In genomic region chr5:4344458-4344857, GRCm38 (mm10) we compare ENCODE assay signal across 28 mouse cellular contexts.
DNase-seq lines count a peak whose midpoint lies in the region; ATAC-seq and TF ChIP-seq lines count a peak whose summit lies in the region.
"Had no signal": no experiment of that assay in that cellular context is flagged by ENCODE, and none has a peak within 500 bp of the region (broad histone marks: within the 10 kb centered on the region; RNA-seq: fewer than 3 reads in every experiment).

No protein-coding gene starts in this region.

- 61% methylated on average over 2 of the region's 2 CpGs for WGBS in liver, postnatal 0 days (ENCODE audit: insufficient replicate concordance)
- WGBS in lung, postnatal 0 days, result 81% methylated on average over 2 of the region's 2 CpGs

- H3K4me3 ChIP-seq in liver, postnatal 0 days (ENCODE audit: low read depth, low read length), result no peak overlapping the region
- H3K4me3 ChIP-seq in lung, postnatal 0 days (ENCODE audit: low read depth, low read length), result no peak overlapping the region
- H3K4me3 ChIP-seq: embryonic facial prominence, embryonic 10.5 days; embryonic facial prominence, embryonic 13.5 days; erythroblast, embryonic 14.5 days; forebrain, embryonic 12.5 days; forebrain, embryonic 15.5 days; heart, adult 2 months; heart, embryonic 10.5 days; heart, embryonic 13.5 days; hindbrain, embryonic 12.5 days; hindbrain, embryonic 15.5 days had no signal

- H3K4me1 ChIP-seq in liver, postnatal 0 days (ENCODE audit: insufficient read depth), result no peaks in the 10 kb centered on the region
- no peaks in the 10 kb centered on the region for H3K4me1 ChIP-seq in lung, postnatal 0 days (ENCODE audit: insufficient read depth, low read depth, low read length)
- H3K4me1 ChIP-seq: embryonic facial prominence, embryonic 13.5 days; forebrain, embryonic 15.5 days; hindbrain, embryonic 15.5 days had no signal

- H3K27ac ChIP-seq in liver, postnatal 0 days (ENCODE audit: low read depth), result no peak overlapping the region
- H3K27ac ChIP-seq in lung, postnatal 0 days (ENCODE audit: low read length), result no peak overlapping the region
- H3K27ac ChIP-seq: embryonic facial prominence, embryonic 10.5 days; embryonic facial prominence, embryonic 13.5 days; forebrain, embryonic 12.5 days; forebrain, embryonic 15.5 days; heart, adult 2 months; heart, embryonic 10.5 days; heart, embryonic 13.5 days; hindbrain, embryonic 12.5 days; hindbrain, embryonic 15.5 days had no signal

- H3K9ac ChIP-seq in liver, postnatal 0 days (replicated peaks), result no peak overlapping the region
- no peak overlapping the region for H3K9ac ChIP-seq in lung, postnatal 0 days (replicated peaks; ENCODE audit: low read depth)
- H3K9ac ChIP-seq: embryonic facial prominence, embryonic 13.5 days; forebrain, embryonic 12.5 days; forebrain, embryonic 15.5 days; heart, embryonic 13.5 days; hindbrain, embryonic 12.5 days; hindbrain, embryonic 15.5 days had no signal

- H3K36me3 ChIP-seq in liver, postnatal 0 days (replicated peaks; ENCODE audit: insufficient read depth, low read length), result no peaks in the 10 kb centered on the region
- no peaks in the 10 kb centered on the region for H3K36me3 ChIP-seq in lung, postnatal 0 days (ENCODE audit: insufficient read depth, low read length)
- H3K36me3 ChIP-seq: embryonic facial prominence, embryonic 10.5 days; embryonic facial prominence, embryonic 13.5 days; forebrain, embryonic 12.5 days; forebrain, embryonic 15.5 days; heart, embryonic 10.5 days; heart, embryonic 13.5 days; hindbrain, embryonic 12.5 days; hindbrain, embryonic 15.5 days had no signal

- no peak overlapping the region for H3K4me2 ChIP-seq in liver, postnatal 0 days (ENCODE audit: low read depth, low read length)
- H3K4me2 ChIP-seq in lung, postnatal 0 days (replicated peaks; ENCODE audit: low read depth, low read length), result no peak overlapping the region
- H3K4me2 ChIP-seq: embryonic facial prominence, embryonic 13.5 days; forebrain, embryonic 12.5 days; forebrain, embryonic 15.5 days; heart, embryonic 13.5 days; hindbrain, embryonic 12.5 days; hindbrain, embryonic 15.5 days had no signal

- TF ChIP-seq CTCF in liver, postnatal 0 days (IDR thresholded peaks at IDR 0.05; ENCODE audit: low read depth), result no peak
- TF ChIP-seq CTCF in lung, postnatal 0 days (IDR thresholded peaks at IDR 0.05), result no peak

- no peaks in the 10 kb centered on the region for H3K27me3 ChIP-seq in liver, postnatal 0 days (ENCODE audit: insufficient read depth, low read length)
- no peaks in the 10 kb centered on the region for H3K27me3 ChIP-seq in lung, postnatal 0 days (replicated peaks; ENCODE audit: insufficient read depth, low read length)
- H3K27me3 ChIP-seq: embryonic facial prominence, embryonic 13.5 days; forebrain, embryonic 12.5 days; forebrain, embryonic 15.5 days; heart, embryonic 13.5 days; hindbrain, embryonic 12.5 days; hindbrain, embryonic 15.5 days had no signal

- H3K9me3 ChIP-seq in liver, postnatal 0 days (ENCODE audit: low read length), result no peaks in the 10 kb centered on the region
- no peaks in the 10 kb centered on the region for H3K9me3 ChIP-seq in lung, postnatal 0 days (ENCODE audit: low read length)
- H3K9me3 ChIP-seq: embryonic facial prominence, embryonic 10.5 days; embryonic facial prominence, embryonic 13.5 days; forebrain, embryonic 12.5 days; forebrain, embryonic 15.5 days; heart, embryonic 10.5 days; heart, embryonic 13.5 days; hindbrain, embryonic 12.5 days; hindbrain, embryonic 15.5 days had no signal

- no peak for DNase-seq in liver, postnatal 0 days
- no peak for DNase-seq in liver
- no peak for DNase-seq in kidney, adult 8-10 months
- DNase-seq in kidney, postnatal 10 days, result no peak
- no peak for DNase-seq in lung, postnatal 0 days (ENCODE audit: low spot score)
- DNase-seq: adrenal gland, postnatal 10 days; adrenal gland, postnatal 36 days; cerebellum, adult 11 months; cerebellum, adult 2 months; cerebellum, adult 9-11 months; cerebellum, postnatal 25 days; embryo, embryonic 11 days; gastrocnemius, postnatal 25 days; heart, adult 2 months; heart, postnatal 14 days; heart, postnatal 4 days had no signal

- peak; percentile 66 for ATAC-seq in liver, postnatal 0 days
- ATAC-seq in granulocyte monocyte progenitor cell, adult 5-6 weeks (replicated peaks; ENCODE audit: poor library complexity, severe bottlenecking), result peak; percentile 97
- peak; percentile 98 for ATAC-seq in megakaryocyte progenitor cell, adult 5-6 weeks (replicated peaks; ENCODE audit: poor library complexity)
- no peak for ATAC-seq in lung, postnatal 0 days
- ATAC-seq: CD4-positive, CD25-positive, alpha-beta regulatory T cell, adult 4 months; forebrain, embryonic 15.5 days had no signal

- no peak for TF ChIP-seq EP300 in liver, postnatal 0 days (IDR thresholded peaks at IDR 0.05; ENCODE audit: low read depth)
- TF ChIP-seq EP300 in lung, postnatal 0 days (IDR thresholded peaks at IDR 0.05), result no peak
